Mouse (Mus musculus): ENCODE measurements around the gene Mrpl21. TPM values are rescaled to one million over a fixed set of nuclear protein-coding genes. Genes with fewer than 3 reads are reported as not detected.

Gene Mrpl21
- polyA plus RNA-seq, 1 experiment from 2014 or later = 116 TPM

DNA sequence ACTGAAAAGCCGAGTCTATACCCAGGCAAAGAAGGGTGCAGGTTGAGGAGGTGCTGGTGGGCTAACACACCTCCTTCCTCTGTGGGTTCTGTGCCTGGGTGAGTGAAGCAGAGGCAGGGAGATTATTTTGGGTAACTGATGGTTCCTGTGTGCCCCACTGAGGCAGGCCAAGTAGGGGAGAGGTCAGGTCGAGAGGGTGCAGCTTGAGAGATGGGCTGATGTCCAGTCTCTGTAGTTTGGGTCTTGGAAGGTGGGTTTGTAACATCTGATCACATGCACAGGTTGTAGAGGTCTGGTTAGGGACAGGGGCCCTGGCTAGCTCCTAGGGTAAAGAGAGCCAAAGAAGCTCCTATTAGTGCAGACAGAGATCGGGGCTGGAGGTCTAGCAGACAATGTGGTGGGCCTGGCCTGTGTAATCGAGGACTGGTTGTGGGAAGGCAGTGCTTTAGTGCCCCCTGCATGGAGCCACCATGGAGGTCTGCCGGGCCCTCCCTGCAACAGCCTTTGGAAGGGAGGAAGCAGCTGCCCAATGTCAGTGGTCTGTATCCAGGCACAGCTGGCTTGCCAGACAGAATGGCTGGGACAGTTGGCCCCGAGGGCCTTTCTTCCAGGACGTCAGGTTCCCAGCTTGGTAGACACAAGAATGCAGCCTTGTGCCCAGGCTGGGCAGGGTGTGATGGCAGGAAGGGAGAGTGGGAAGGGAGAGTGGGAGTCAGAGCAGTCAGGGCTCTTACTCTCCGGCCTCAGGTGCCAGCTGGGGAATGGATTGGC, 54.0 kb downstream of the Mrpl21 start:
- ATAC-seq (ENCODE audit: low read depth) (peak; percentile 26; the same call in 1 of the 2 replicates), DNase-seq (ENCODE audit: low spot score) (no peak)
- Histone ChIP-seq H3K27ac (replicated peaks; ENCODE audit: low read depth, low read length) (no peak overlapping the region), H3K4me3 (ENCODE audit: low read depth, low read length) (no peak overlapping the region), H3K9me3 (ENCODE audit: control insufficient read depth, low read length) (no peaks in the 10 kb centered on the region), H3K4me2 (ENCODE audit: low read depth, low read length) (no peak overlapping the region), H3K36me3 (ENCODE audit: control insufficient read depth, insufficient read depth, low read length) (no peaks in the 10 kb centered on the region), H3K27me3 (replicated peaks; ENCODE audit: control insufficient read depth, insufficient read depth, low read length) (no peaks in the 10 kb centered on the region), H3K4me1 (ENCODE audit: control insufficient read depth, insufficient read depth, low read length) (no peaks in the 10 kb centered on the region), H3K9ac (ENCODE audit: low read depth, low read length) (no peak overlapping the region)
- WGBS = 58% methylated on average over 8 of the region's 8 CpGs

DNA sequence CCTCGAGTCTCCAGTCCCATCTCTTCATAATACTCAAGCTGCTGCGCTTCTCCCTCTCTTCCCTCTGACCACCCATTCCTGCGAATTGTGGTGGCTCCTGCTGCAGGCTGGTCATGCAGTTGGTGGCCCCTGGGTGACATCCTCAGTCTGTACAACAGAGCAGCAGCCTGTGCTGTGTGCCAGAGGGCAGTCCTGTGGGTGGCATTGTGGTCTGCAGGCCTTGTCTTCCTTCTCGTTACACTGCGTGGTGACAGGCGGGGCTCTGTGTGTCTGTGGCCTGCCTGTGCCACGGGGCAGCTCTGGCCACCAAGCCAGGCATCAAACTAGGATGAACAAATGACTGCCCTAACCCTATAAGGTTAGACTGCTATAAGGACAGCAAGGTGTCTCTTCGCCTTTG, 56.5 kb downstream of the Mrpl21 start:
- DNase-seq (ENCODE audit: low spot score) (no peak), ATAC-seq (ENCODE audit: low read depth) (no peak)
- Histone ChIP-seq H3K36me3 (ENCODE audit: control insufficient read depth, insufficient read depth, low read length) (no peaks in the 10 kb centered on the region), H3K9me3 (ENCODE audit: control insufficient read depth, low read length) (no peaks in the 10 kb centered on the region), H3K27me3 (replicated peaks; ENCODE audit: control insufficient read depth, insufficient read depth, low read length) (no peaks in the 10 kb centered on the region), H3K27ac (replicated peaks; ENCODE audit: low read depth, low read length) (no peak overlapping the region), H3K4me1 (ENCODE audit: control insufficient read depth, insufficient read depth, low read length) (no peaks in the 10 kb centered on the region), H3K9ac (ENCODE audit: low read depth, low read length) (no peak overlapping the region), H3K4me2 (ENCODE audit: low read depth, low read length) (no peak overlapping the region), H3K4me3 (ENCODE audit: low read depth, low read length) (no peak overlapping the region)
- WGBS = 85% methylated on average over 8 of the region's 8 CpGs

DNA sequence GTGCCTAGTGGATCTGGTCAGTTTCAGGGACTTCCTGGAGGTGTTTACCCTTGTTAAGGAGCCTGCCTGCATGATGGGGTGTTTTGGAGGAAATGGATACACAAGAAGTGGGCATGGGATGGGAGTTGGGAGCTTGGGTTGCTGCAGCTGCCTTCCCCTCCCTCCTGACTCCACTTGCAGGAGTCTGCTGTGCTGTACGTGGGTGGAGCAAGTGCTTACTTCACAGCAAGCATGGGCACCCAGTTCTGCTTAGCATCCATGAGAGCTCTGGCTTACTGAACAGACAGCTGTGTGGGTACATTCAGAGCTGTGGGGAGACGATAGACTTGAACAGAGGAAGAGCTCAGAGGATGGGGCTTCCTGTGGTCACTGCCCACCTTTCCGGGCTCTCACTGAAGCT, 58.3 kb downstream of the Mrpl21 start:
- H3K9me3 ChIP-seq (ENCODE audit: control insufficient read depth, low read length) = no peaks in the 10 kb centered on the region
- no peak overlapping the region for H3K9ac ChIP-seq (ENCODE audit: low read depth, low read length)
- no peaks in the 10 kb centered on the region for H3K27me3 ChIP-seq (replicated peaks; ENCODE audit: control insufficient read depth, insufficient read depth, low read length)
- no peak overlapping the region for H3K4me2 ChIP-seq (ENCODE audit: low read depth, low read length)
- H3K4me3 ChIP-seq (ENCODE audit: low read depth, low read length) = no peak overlapping the region
- no peak overlapping the region for H3K27ac ChIP-seq (replicated peaks; ENCODE audit: low read depth, low read length)
- H3K4me1 ChIP-seq (ENCODE audit: control insufficient read depth, insufficient read depth, low read length) = no peaks in the 10 kb centered on the region
- ATAC-seq (ENCODE audit: low read depth) = no peak
- no peaks in the 10 kb centered on the region for H3K36me3 ChIP-seq (ENCODE audit: control insufficient read depth, insufficient read depth, low read length)
- no peak for DNase-seq (ENCODE audit: low spot score)
- 77% methylated on average over 3 of the region's 3 CpGs for WGBS

Small RNAs within 50 kb of the gene (microRNA-seq; reads per million reads assigned to microRNA genes)
- not detected for gene Mir6984 (ENCODE audit: borderline number of aligned reads)

Other genes starting within 250 kb of the Mrpl21 start
- 8.1 and 8.6 TPM in 2 replicates for gene Ighmbp2, start 116 bp downstream of the Mrpl21 start, polyA plus RNA-seq (2014; fragmentation: Nextera tagmentation; extraction: Ambion mirVana)
- 16.5 and 24.9 TPM in 2 replicates for gene Cpt1a, start 39.4 kb downstream of the Mrpl21 start, polyA plus RNA-seq (2014; fragmentation: Nextera tagmentation; extraction: Ambion mirVana)
- 0.29 and 0.35 TPM in 2 replicates for gene Tesmin, start 106.0 kb downstream of the Mrpl21 start, polyA plus RNA-seq (2014; fragmentation: Nextera tagmentation; extraction: Ambion mirVana)
- 9.9 and 15.2 TPM in 2 replicates for gene Gal, start 131.6 kb downstream of the Mrpl21 start, polyA plus RNA-seq (2014; fragmentation: Nextera tagmentation; extraction: Ambion mirVana)

All from embryonic facial prominence, embryonic 14.5 days (tissue).